Mouse (Mus musculus): ENCODE measurements around the gene March2. TPM values are rescaled to one million over a fixed set of nuclear protein-coding genes. Genes with fewer than 3 reads are reported as not detected.

Gene March2
- polyA plus RNA-seq, 1 experiment from 2014 or later, result 96.0 TPM

DNA sequence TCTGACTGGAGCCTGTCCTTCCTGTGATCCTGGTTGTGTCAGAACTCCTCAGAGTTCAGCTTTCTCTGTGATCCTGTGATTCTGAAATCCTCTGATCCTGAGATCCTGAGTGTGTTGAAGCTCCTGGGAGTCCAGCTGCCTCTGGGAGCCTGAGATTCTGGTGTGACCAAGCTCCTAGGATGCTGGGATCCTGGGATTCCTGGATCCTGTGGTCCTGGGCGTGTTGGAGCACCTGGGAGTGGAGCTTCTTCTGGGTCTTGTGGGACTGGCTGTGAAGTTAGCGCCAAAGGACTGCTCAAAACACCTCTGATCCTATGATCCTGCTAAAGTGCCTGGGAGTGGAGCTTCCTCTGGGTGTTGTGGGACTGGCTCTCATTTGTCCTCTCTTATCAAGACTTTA, 9.9 kb upstream of the March2 start:
- H3K9ac ChIP-seq (ENCODE audit: low read length), result no peak overlapping the region
- no peak for ATAC-seq (replicated peaks; ENCODE audit: extremely low read depth, insufficient read depth, low FRiP score)
- no peak overlapping the region for H3K4me2 ChIP-seq (ENCODE audit: low read depth, low read length)
- 74% methylated on average over 2 of the region's 2 CpGs for WGBS
- H3K27ac ChIP-seq (ENCODE audit: low read length), result no peak overlapping the region
- peaks cover 2% of the 10 kb centered on the region; the same call in 1 of the 2 replicates for H3K4me1 ChIP-seq (ENCODE audit: control insufficient read depth, insufficient read depth, low read length)
- H3K36me3 ChIP-seq (ENCODE audit: control insufficient read depth, insufficient read depth), result no peaks in the 10 kb centered on the region
- no peaks in the 10 kb centered on the region for H3K27me3 ChIP-seq (ENCODE audit: control insufficient read depth, insufficient read depth, low read length)
- no peak overlapping the region for H3K4me3 ChIP-seq (ENCODE audit: low read length)
- H3K9me3 ChIP-seq (replicated peaks; ENCODE audit: control insufficient read depth, low read length), result no peaks in the 10 kb centered on the region

DNA sequence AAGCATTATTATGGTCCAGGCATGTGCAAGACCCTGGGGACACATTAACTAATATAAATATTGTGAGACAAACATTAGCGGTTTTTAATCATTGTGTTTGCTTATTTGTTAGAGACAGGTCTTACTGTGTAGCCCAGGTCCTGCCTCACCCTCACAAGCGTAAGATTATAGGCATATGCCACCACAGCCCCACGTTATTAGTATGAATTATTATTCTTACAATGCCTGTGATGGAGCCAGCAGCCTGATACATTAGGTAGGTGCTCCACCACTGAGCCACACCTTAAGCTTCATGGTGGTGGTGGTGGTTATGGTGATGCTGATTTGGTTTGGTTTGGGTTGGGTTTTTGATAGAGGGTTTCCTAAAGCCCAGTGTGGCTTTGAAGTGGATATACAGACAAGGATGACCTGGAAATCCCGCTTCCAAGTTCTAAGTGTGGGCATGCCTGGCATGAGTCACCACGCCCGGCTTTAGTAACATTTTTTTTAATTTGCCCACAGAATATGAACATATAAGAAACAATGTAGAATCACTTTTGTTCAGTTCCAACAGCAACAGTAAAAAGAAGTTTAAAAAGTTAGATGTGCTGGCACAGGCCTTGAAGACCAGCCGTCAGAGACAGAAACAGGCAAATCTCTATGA, 1.4 kb upstream of the March2 start:
- Histone ChIP-seq H3K4me3 (ENCODE audit: low read length) (no peak overlapping the region), H3K36me3 (ENCODE audit: control insufficient read depth, insufficient read depth) (no peaks in the 10 kb centered on the region), H3K27ac (ENCODE audit: low read length) (no peak overlapping the region), H3K4me1 (ENCODE audit: control insufficient read depth, insufficient read depth, low read length) (0 out of 2 replicates have a peak, but pooled peaks cover 2% of the 10 kb centered on the region), H3K9me3 (replicated peaks; ENCODE audit: control insufficient read depth, low read length) (no peaks in the 10 kb centered on the region), H3K27me3 (ENCODE audit: control insufficient read depth, insufficient read depth, low read length) (no peaks in the 10 kb centered on the region), H3K4me2 (ENCODE audit: low read depth, low read length) (no peak overlapping the region), H3K9ac (ENCODE audit: low read length) (no peak overlapping the region)
- ATAC-seq (replicated peaks; ENCODE audit: extremely low read depth, insufficient read depth, low FRiP score), result no peak
- WGBS, result 87% methylated on average over 7 of the region's 7 CpGs

DNA sequence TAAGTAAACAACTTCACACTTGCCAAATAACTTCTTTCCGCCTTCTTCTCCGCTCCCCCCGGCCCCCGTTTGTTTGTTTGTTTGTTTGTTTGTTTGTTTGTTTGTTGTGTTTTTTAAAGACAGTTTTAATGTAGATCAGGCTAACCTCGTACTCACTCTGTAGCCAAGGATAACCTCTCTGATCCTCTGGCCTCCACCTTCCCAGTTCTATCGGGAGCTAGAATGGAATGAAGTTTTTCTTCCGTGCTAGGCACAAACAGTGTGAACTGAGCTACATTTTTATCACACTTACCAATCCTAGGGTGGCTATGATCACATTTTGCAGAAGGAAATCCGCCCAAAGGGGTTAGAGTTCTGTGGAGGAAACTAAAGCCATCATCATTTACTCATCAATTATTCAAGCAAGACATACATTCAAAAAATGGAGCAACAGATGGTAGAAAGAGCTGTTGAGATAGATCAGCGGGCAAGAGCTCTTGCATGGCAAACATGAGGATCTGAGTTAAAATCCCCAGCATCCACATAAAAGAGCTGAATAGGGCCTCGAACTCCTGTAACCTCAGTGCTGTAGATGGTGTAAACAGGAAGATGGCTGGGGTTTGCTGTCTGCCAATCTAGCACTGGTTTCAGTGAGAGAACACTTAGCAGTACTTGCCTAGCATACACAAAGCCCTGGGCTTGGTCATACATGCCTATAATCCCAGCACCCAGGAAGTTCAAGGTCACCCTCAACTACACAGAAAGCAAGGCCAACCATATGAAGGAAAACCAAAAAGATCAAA, 665 bp upstream of the March2 start:
- H3K9ac ChIP-seq (ENCODE audit: low read length), result no peak overlapping the region; the same call in 1 of the 2 replicates
- no peaks in the 10 kb centered on the region for H3K27me3 ChIP-seq (ENCODE audit: control insufficient read depth, insufficient read depth, low read length)
- peak overlapping the region; percentile 18; the same call in 1 of the 2 replicates for H3K27ac ChIP-seq (ENCODE audit: low read length)
- peak overlapping the region; percentile 91 for H3K4me3 ChIP-seq (ENCODE audit: low read length)
- ATAC-seq (replicated peaks; ENCODE audit: extremely low read depth, insufficient read depth, low FRiP score), result no peak
- WGBS, result 45% methylated on average over 10 of the region's 10 CpGs
- H3K36me3 ChIP-seq (ENCODE audit: control insufficient read depth, insufficient read depth), result no peaks in the 10 kb centered on the region
- H3K9me3 ChIP-seq (replicated peaks; ENCODE audit: control insufficient read depth, low read length), result no peaks in the 10 kb centered on the region
- 0 out of 2 replicates have a peak, but pooled peaks cover 2% of the 10 kb centered on the region for H3K4me1 ChIP-seq (ENCODE audit: control insufficient read depth, insufficient read depth, low read length)
- peak overlapping the region; percentile 87 for H3K4me2 ChIP-seq (ENCODE audit: low read depth, low read length)

DNA sequence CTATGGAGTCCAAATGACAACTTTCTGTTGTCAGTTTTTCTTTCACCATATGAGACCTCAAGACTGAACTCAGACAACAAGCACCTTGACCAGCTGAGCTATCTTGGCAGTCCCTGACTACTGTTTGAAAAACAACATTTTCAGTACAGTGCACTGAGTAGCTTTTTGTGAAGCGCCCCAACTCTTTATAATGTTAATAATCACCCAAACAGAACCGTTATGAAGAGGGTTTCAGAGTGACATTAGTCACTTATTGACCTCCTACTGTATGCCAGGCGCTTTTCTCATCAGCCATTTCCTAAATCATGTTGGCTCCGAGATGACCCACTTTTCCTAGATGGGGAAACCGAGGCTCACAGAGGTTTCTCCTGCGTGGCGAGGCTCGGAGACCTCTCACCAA, 488 bp downstream of the March2 start:
- H3K4me3 ChIP-seq (ENCODE audit: low read length), result peak overlapping the region; percentile 91
- H3K27me3 ChIP-seq (ENCODE audit: control insufficient read depth, insufficient read depth, low read length), result no peaks in the 10 kb centered on the region
- ATAC-seq (replicated peaks; ENCODE audit: extremely low read depth, insufficient read depth, low FRiP score), result no peak
- WGBS, result 7% methylated on average over 8 of the region's 8 CpGs
- H3K4me2 ChIP-seq (ENCODE audit: low read depth, low read length), result peak overlapping the region; percentile 87
- H3K27ac ChIP-seq (ENCODE audit: low read length), result 0 out of 2 replicates have a peak overlapping the region, but pooled peaks have one; percentile 33
- no peaks in the 10 kb centered on the region for H3K36me3 ChIP-seq (ENCODE audit: control insufficient read depth, insufficient read depth)
- H3K4me1 ChIP-seq (ENCODE audit: control insufficient read depth, insufficient read depth, low read length), result 0 out of 2 replicates have a peak, but pooled peaks cover 2% of the 10 kb centered on the region
- peak overlapping the region; percentile 89 for H3K9ac ChIP-seq (ENCODE audit: low read length)
- H3K9me3 ChIP-seq (replicated peaks; ENCODE audit: control insufficient read depth, low read length), result no peaks in the 10 kb centered on the region

DNA sequence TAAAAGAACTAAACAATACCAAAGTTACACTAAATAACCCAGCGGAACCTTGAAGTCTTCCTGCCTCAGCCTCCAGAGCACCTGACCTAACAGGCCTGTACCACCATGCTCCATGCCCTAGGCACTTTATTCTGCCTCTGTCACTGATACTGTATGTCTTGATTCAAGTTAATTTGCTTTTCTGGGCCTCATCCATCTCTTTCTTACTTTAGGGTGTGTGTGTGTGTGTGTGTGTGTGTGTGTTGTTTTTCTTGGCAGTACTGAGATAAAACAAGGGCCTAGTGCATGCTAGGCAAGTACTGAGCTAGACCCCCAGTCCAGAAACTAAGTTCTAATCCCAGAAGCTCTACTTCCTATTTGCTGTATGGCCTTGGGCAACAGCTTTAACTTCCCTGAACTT, 1.2 kb downstream of the March2 start:
- Histone ChIP-seq H3K27me3 (ENCODE audit: control insufficient read depth, insufficient read depth, low read length) (no peaks in the 10 kb centered on the region), H3K4me1 (ENCODE audit: control insufficient read depth, insufficient read depth, low read length) (0 out of 2 replicates have a peak, but pooled peaks cover 2% of the 10 kb centered on the region), H3K4me3 (ENCODE audit: low read length) (no peak overlapping the region), H3K36me3 (ENCODE audit: control insufficient read depth, insufficient read depth) (no peaks in the 10 kb centered on the region), H3K27ac (ENCODE audit: low read length) (no peak overlapping the region), H3K4me2 (ENCODE audit: low read depth, low read length) (no peak overlapping the region), H3K9me3 (replicated peaks; ENCODE audit: control insufficient read depth, low read length) (no peaks in the 10 kb centered on the region), H3K9ac (ENCODE audit: low read length) (no peak overlapping the region)
- no peak for ATAC-seq (replicated peaks; ENCODE audit: extremely low read depth, insufficient read depth, low FRiP score)
- WGBS, result 100% methylated on average over 1 of the region's 1 CpGs

DNA sequence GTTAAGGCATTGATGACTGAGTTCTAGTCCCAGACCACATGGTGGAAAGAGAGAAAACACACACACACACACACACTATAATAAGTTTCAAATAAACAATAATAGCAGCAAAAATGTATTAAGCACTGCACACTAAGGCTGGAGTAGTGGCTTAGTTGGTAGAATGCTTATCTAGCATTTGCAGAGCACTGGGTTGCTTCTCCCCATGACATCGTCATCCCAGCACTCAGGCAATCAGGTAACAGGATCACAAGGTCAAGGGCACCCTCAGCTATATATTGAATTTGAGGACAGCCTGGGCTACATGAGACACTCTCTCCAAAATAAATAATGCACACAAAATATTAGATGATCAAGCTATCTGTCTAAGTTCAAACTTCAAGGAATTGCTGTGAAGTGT, 3.7 kb downstream of the March2 start:
- no peak for ATAC-seq (replicated peaks; ENCODE audit: extremely low read depth, insufficient read depth, low FRiP score)
- no peak overlapping the region for H3K4me3 ChIP-seq (ENCODE audit: low read length)
- H3K4me2 ChIP-seq (ENCODE audit: low read depth, low read length), result no peak overlapping the region
- peaks cover 6% of the 10 kb centered on the region for H3K9me3 ChIP-seq (replicated peaks; ENCODE audit: control insufficient read depth, low read length)
- peaks cover 4% of the 10 kb centered on the region; the same call in 1 of the 2 replicates for H3K36me3 ChIP-seq (ENCODE audit: control insufficient read depth, insufficient read depth)
- 75% methylated on average over 1 of the region's 1 CpGs for WGBS
- no peaks in the 10 kb centered on the region for H3K27me3 ChIP-seq (ENCODE audit: control insufficient read depth, insufficient read depth, low read length)
- H3K9ac ChIP-seq (ENCODE audit: low read length), result no peak overlapping the region
- 0 out of 2 replicates have a peak, but pooled peaks cover 2% of the 10 kb centered on the region for H3K4me1 ChIP-seq (ENCODE audit: control insufficient read depth, insufficient read depth, low read length)
- H3K27ac ChIP-seq (ENCODE audit: low read length), result no peak overlapping the region

DNA sequence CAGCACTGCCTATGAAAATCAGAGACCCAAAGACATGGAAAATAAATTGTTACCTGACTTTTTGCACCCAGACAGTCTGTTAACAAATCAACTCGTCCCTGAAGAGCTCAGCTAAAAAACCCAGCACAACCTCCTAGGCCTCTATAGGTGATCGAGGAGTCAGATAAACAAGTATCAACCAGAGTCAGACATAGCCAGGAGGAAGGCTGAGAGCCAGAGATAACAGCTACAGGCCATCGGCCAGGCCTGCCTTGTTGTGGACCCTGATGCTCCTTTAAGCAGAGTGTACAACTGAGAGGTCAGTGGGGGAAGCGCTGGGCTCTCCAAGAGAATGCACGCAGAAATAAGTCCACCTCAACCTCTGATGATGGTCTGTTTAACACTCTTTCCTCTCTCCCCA, 5.2 kb downstream of the March2 start:
- ATAC-seq (replicated peaks; ENCODE audit: extremely low read depth, insufficient read depth, low FRiP score), result no peak
- Histone ChIP-seq H3K4me3 (ENCODE audit: low read length) (no peak overlapping the region), H3K27ac (ENCODE audit: low read length) (no peak overlapping the region)

DNA sequence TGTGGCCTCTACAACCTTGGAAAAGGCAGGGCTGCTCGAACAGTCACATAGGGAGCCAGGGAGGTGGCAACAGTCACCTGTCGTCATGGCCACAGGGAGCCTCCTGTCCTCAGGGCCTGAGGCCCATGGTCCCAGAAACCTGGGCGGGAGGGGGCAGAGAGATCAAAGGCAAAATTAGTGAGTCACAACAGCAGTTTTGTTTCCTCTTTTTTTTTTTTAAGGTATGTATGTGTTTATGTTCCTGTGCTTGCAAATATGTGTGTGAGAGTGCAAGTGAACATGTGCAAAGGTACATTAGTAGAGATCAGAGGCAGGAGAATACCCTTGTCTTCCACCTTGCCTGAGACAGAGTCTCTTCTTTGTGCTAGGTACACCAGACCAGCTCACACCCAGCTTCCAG, 8.6 kb downstream of the March2 start:
- H3K36me3 ChIP-seq (ENCODE audit: control insufficient read depth, insufficient read depth), result peaks cover 19% of the 10 kb centered on the region

More for the DNA sequence above, 5.2 kb downstream of the March2 start:
- Histone ChIP-seq H3K36me3 (ENCODE audit: control insufficient read depth, insufficient read depth) (peaks cover 14% of the 10 kb centered on the region), H3K9ac (ENCODE audit: low read length) (no peak overlapping the region), H3K9me3 (replicated peaks; ENCODE audit: control insufficient read depth, low read length) (peaks cover 6% of the 10 kb centered on the region), H3K27me3 (ENCODE audit: control insufficient read depth, insufficient read depth, low read length) (no peaks in the 10 kb centered on the region), H3K4me1 (ENCODE audit: control insufficient read depth, insufficient read depth, low read length) (0 out of 2 replicates have a peak, but pooled peaks cover 2% of the 10 kb centered on the region), H3K4me2 (ENCODE audit: low read depth, low read length) (no peak overlapping the region)
- WGBS, result 39% methylated on average over 5 of the region's 5 CpGs

DNA sequence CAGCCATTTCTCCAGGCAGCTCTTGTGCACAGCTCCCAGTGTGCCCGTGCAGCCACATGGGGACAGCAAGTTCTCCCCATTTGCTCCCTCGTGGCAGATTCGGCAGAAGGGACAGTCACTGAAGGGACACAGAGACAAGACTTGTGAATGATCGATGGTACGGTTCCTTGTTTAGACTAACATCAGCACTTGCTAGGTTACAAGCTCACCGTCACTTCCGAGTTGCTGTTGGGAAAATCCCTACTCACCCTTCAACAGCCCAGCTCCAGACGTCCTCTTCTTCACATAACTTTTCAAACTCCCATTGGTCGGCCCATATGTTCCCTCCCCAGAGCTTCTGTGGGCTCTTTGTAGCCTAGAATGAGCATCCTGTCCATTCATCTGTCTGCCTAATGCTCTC, 15.4 kb downstream of the March2 start:
- H3K9ac ChIP-seq (ENCODE audit: low read length), result no peak overlapping the region
- ATAC-seq (replicated peaks; ENCODE audit: extremely low read depth, insufficient read depth, low FRiP score), result no peak
- WGBS, result 85% methylated on average over 9 of the region's 9 CpGs
- H3K4me3 ChIP-seq (ENCODE audit: low read length), result no peak overlapping the region
- no peaks in the 10 kb centered on the region for H3K27me3 ChIP-seq (ENCODE audit: control insufficient read depth, insufficient read depth, low read length)
- H3K36me3 ChIP-seq (ENCODE audit: control insufficient read depth, insufficient read depth), result peaks cover 11% of the 10 kb centered on the region
- no peak overlapping the region for H3K27ac ChIP-seq (ENCODE audit: low read length)
- no peaks in the 10 kb centered on the region for H3K9me3 ChIP-seq (replicated peaks; ENCODE audit: control insufficient read depth, low read length)
- no peaks in the 10 kb centered on the region for H3K4me1 ChIP-seq (ENCODE audit: control insufficient read depth, insufficient read depth, low read length)
- H3K4me2 ChIP-seq (ENCODE audit: low read depth, low read length), result no peak overlapping the region

More for the DNA sequence above, 8.6 kb downstream of the March2 start:
- H3K27ac ChIP-seq (ENCODE audit: low read length), result no peak overlapping the region
- no peaks in the 10 kb centered on the region for H3K4me1 ChIP-seq (ENCODE audit: control insufficient read depth, insufficient read depth, low read length)
- H3K27me3 ChIP-seq (ENCODE audit: control insufficient read depth, insufficient read depth, low read length), result no peaks in the 10 kb centered on the region
- no peak for ATAC-seq (replicated peaks; ENCODE audit: extremely low read depth, insufficient read depth, low FRiP score)
- peaks cover 6% of the 10 kb centered on the region for H3K9me3 ChIP-seq (replicated peaks; ENCODE audit: control insufficient read depth, low read length)
- H3K4me2 ChIP-seq (ENCODE audit: low read depth, low read length), result no peak overlapping the region
- no peak overlapping the region for H3K9ac ChIP-seq (ENCODE audit: low read length)
- 73% methylated on average over 3 of the region's 3 CpGs for WGBS
- H3K4me3 ChIP-seq (ENCODE audit: low read length), result no peak overlapping the region

All from heart, embryonic 16.5 days (tissue).